Comparison of ENCODE assay signal across 13 mouse cellular contexts in the genomic region with DNA sequence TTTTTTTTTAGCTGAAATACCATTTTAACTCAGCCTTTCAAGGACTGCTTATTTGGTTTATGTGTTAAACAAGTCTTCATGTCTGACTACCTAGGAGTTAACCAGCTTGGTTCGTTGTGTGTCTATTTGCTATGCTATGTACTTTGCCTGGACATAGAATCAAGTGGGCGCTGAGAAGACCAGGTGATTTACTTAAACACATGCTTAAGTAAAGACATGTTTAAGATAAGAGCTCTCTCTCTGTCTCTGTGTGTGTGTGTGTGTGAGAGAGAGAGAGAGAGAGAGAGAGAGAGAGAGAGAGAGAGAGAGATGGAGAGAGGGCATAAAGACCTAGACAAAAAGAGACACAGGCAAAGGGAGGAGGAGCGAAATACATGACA.
"Had no signal": no experiment of that assay in that cellular context is flagged by ENCODE, and none has a peak within 500 bp of the region (broad histone marks: within the 10 kb centered on the region; RNA-seq: fewer than 3 reads in every experiment).

No protein-coding gene starts in this region.

- H3K4me3 ChIP-seq: megakaryocyte, embryonic 14.5 days; midbrain, embryonic 13.5 days; midbrain, embryonic 15.5 days; neural tube, embryonic 12.5 days; stomach, embryonic 15.5 days had no signal

- H3K9me3 ChIP-seq: megakaryocyte, embryonic 14.5 days; midbrain, embryonic 13.5 days; midbrain, embryonic 15.5 days; neural tube, embryonic 12.5 days; stomach, embryonic 15.5 days had no signal

- ATAC-seq: midbrain, embryonic 13.5 days; midbrain, embryonic 15.5 days had no signal

- H3K9ac ChIP-seq: midbrain, embryonic 13.5 days; midbrain, embryonic 15.5 days; neural tube, embryonic 12.5 days; stomach, embryonic 15.5 days had no signal

- H3K4me2 ChIP-seq: midbrain, embryonic 11.5 days; midbrain, embryonic 13.5 days; midbrain, embryonic 15.5 days; neural tube, embryonic 12.5 days; stomach, embryonic 15.5 days had no signal

- H3K4me1 ChIP-seq: midbrain, embryonic 13.5 days; midbrain, embryonic 15.5 days; neural tube, embryonic 12.5 days; stomach, embryonic 15.5 days had no signal

- DNase-seq: lung, adult 2 months; right cerebral cortex, postnatal 14 days; thymus, adult 2 months; thymus, postnatal 25 days; thymus, postnatal 4 days had no signal

- H3K27me3 ChIP-seq: midbrain, embryonic 13.5 days; midbrain, embryonic 15.5 days; neural tube, embryonic 12.5 days; stomach, embryonic 15.5 days had no signal

- H3K36me3 ChIP-seq: midbrain, embryonic 13.5 days; midbrain, embryonic 15.5 days; neural tube, embryonic 12.5 days; stomach, embryonic 15.5 days had no signal

- H3K27ac ChIP-seq: macrophage; midbrain, embryonic 13.5 days; midbrain, embryonic 15.5 days; neural tube, embryonic 12.5 days; stomach, embryonic 15.5 days; stomach, postnatal 0 days had no signal
